Mouse (Mus musculus) megakaryocyte, embryonic 14.5 days (primary cell): ENCODE measurements around the gene Ofcc1. TPM values are rescaled to one million over a fixed set of nuclear protein-coding genes. Genes with fewer than 3 reads are reported as not detected.

Source experiments
- H3K27me3 ChIP-seq: replicated peaks from 2 replicates; pipeline ENCODE3; 2012; ENCODE audit warnings: inconsistent platforms
- H3K36me3 ChIP-seq: replicated peaks from 2 replicates; pipeline ENCODE3; 2012; ENCODE audit warnings: low read length, inconsistent platforms, mixed read lengths
- H3K4me1 ChIP-seq: 2 replicates; pipeline ENCODE4 v1.6.1; 2012; ENCODE audit warnings: inconsistent platforms
- H3K4me3 ChIP-seq: replicated peaks from 2 replicates; pipeline ENCODE3; 2012; ENCODE audit warnings: moderate library complexity, mild to moderate bottlenecking, inconsistent platforms
- H3K9me3 ChIP-seq: 2 replicates; pipeline ENCODE4 v1.6.1; 2012; ENCODE audit warnings: inconsistent platforms
- FLI1 ChIP-seq: IDR thresholded peaks from 2 replicates; pipeline ENCODE4 v1.6.1; 2012; ENCODE audit warnings: low read length, inconsistent platforms, mixed read lengths
- GATA1 ChIP-seq: IDR thresholded peaks from 3 replicates; pipeline ENCODE4 v1.6.1; 2012; ENCODE audit warnings: mixed read lengths, low read length, inconsistent platforms, borderline replicate concordance
- polyA plus RNA-seq: library from polyadenylated mRNA; stranded (reverse); fragments of >175 nt; gene quantifications from 2 replicates; pipeline ENCODE4 v1.2.3, GENCODE M21; 2012; ENCODE audit warnings: low replicate concordance; ENCODE audit not compliant: insufficient read depth

The Ofcc1 gene
- polyA plus RNA-seq, 1 experiment: not detected

GRCm38 (mm10) chr13:40029426-40029825 lies 331.8 kb downstream of the Ofcc1 start:
- Histone ChIP-seq H3K4me3 (no peak overlapping the region), H3K9me3 (peaks cover 5% of the 10 kb centered on the region; the same call in 1 of the 2 replicates)
- no peak for TF ChIP-seq FLI1
- no peak for TF ChIP-seq GATA1

GRCm38 (mm10) chr13:40028827-40029226 lies 332.4 kb downstream of the Ofcc1 start:
- no peak for TF ChIP-seq GATA1
- TF ChIP-seq FLI1: no peak
- Histone ChIP-seq H3K27me3 (no peaks in the 10 kb centered on the region), H3K9me3 (peaks cover 5% of the 10 kb centered on the region; the same call in 1 of the 2 replicates), H3K36me3 (no peaks in the 10 kb centered on the region), H3K4me3 (no peak overlapping the region), H3K4me1 (no peaks in the 10 kb centered on the region)

More at GRCm38 (mm10) chr13:40029426-40029825, 331.8 kb downstream of the Ofcc1 start:
- Histone ChIP-seq H3K27me3 (no peaks in the 10 kb centered on the region), H3K4me1 (no peaks in the 10 kb centered on the region), H3K36me3 (no peaks in the 10 kb centered on the region)

GRCm38 (mm10) chr13:40025816-40026215 lies 335.4 kb downstream of the Ofcc1 start:
- Histone ChIP-seq H3K4me3 (no peak overlapping the region), H3K36me3 (no peaks in the 10 kb centered on the region), H3K4me1 (no peaks in the 10 kb centered on the region), H3K27me3 (no peaks in the 10 kb centered on the region), H3K9me3 (peaks cover 5% of the 10 kb centered on the region; the same call in 1 of the 2 replicates)
- TF ChIP-seq GATA1 (no peak), FLI1 (no peak)

- H3K4me3 ChIP-seq: no peak overlapping the region
- H3K36me3 ChIP-seq: no peaks in the 10 kb centered on the region
- H3K4me1 ChIP-seq: no peaks in the 10 kb centered on the region
- no peaks in the 10 kb centered on the region for H3K9me3 ChIP-seq
- no peak for TF ChIP-seq GATA1
- TF ChIP-seq FLI1: no peak
- no peaks in the 10 kb centered on the region for H3K27me3 ChIP-seq
Observed at GRCm38 (mm10) chr13:40023201-40023777, 338.0 kb downstream of the Ofcc1 start.

GRCm38 (mm10) chr13:40022609-40023008 lies 338.6 kb downstream of the Ofcc1 start:
- Histone ChIP-seq H3K4me1 (no peaks in the 10 kb centered on the region), H3K9me3 (no peaks in the 10 kb centered on the region), H3K27me3 (no peaks in the 10 kb centered on the region), H3K36me3 (no peaks in the 10 kb centered on the region), H3K4me3 (no peak overlapping the region)
- TF ChIP-seq GATA1: no peak
- no peak for TF ChIP-seq FLI1

- no peak for TF ChIP-seq FLI1
- no peak for TF ChIP-seq GATA1
- Histone ChIP-seq H3K4me1 (no peaks in the 10 kb centered on the region), H3K4me3 (no peak overlapping the region), H3K36me3 (no peaks in the 10 kb centered on the region), H3K27me3 (no peaks in the 10 kb centered on the region), H3K9me3 (peaks cover 8% of the 10 kb centered on the region)
Observed at GRCm38 (mm10) chr13:40000236-40000635, 361.0 kb downstream of the Ofcc1 start.

GRCm38 (mm10) chr13:39997901-39998300 lies 363.3 kb downstream of the Ofcc1 start:
- no peak for TF ChIP-seq GATA1
- TF ChIP-seq FLI1: no peak
- no peaks in the 10 kb centered on the region for H3K36me3 ChIP-seq
- H3K27me3 ChIP-seq: no peaks in the 10 kb centered on the region
- peaks cover 15% of the 10 kb centered on the region for H3K9me3 ChIP-seq
- H3K4me3 ChIP-seq: no peak overlapping the region
- no peaks in the 10 kb centered on the region for H3K4me1 ChIP-seq

- Histone ChIP-seq H3K9me3 (peaks cover 4% of the 10 kb centered on the region; the same call in 1 of the 2 replicates), H3K4me3 (no peak overlapping the region), H3K4me1 (no peaks in the 10 kb centered on the region), H3K27me3 (no peaks in the 10 kb centered on the region), H3K36me3 (no peaks in the 10 kb centered on the region)
- TF ChIP-seq FLI1 (no peak), GATA1 (no peak)
Observed at GRCm38 (mm10) chr13:39979294-39980061, 381.8 kb downstream of the Ofcc1 start.

- TF ChIP-seq GATA1 (no peak), FLI1 (no peak)
- peaks cover 11% of the 10 kb centered on the region; the same call in 1 of the 2 replicates for H3K9me3 ChIP-seq
- no peaks in the 10 kb centered on the region for H3K27me3 ChIP-seq
- no peaks in the 10 kb centered on the region for H3K36me3 ChIP-seq
- no peak overlapping the region for H3K4me3 ChIP-seq
- no peaks in the 10 kb centered on the region for H3K4me1 ChIP-seq
Observed at GRCm38 (mm10) chr13:39968349-39969016, 392.8 kb downstream of the Ofcc1 start.

GRCm38 (mm10) chr13:39957226-39957625 lies 404.0 kb downstream of the Ofcc1 start:
- no peak overlapping the region for H3K4me3 ChIP-seq
- no peak for TF ChIP-seq GATA1
- TF ChIP-seq FLI1: no peak
- H3K36me3 ChIP-seq: no peaks in the 10 kb centered on the region
- no peaks in the 10 kb centered on the region for H3K9me3 ChIP-seq
- H3K4me1 ChIP-seq: no peaks in the 10 kb centered on the region
- no peaks in the 10 kb centered on the region for H3K27me3 ChIP-seq
